Mouse (Mus musculus) limb, embryonic 11.5 days (tissue): Measurements from ENCODE around the gene Tnf. TPM values are rescaled to one million over a fixed set of nuclear protein-coding genes. Genes with fewer than 3 reads are reported as not detected.

Experiments used
- ATAC-seq: fragments of 200-750 bp; cut with Nextera tagmentation; 2 replicates; pipeline ENCODE4 v1.8.0; 2017; ENCODE audit warnings: low read depth; ENCODE audit not compliant: insufficient number of reproducible peaks, low FRiP score, low TSS enrichment
- DNase-seq: peaks from one replicate; pipeline ENCODE4 v3.0.0-alpha.2; 2015; ENCODE audit warnings: low spot score
- H3K27ac ChIP-seq: fragments of 300-500 bp; sonication (generic); replicated peaks from 2 replicates; pipeline ENCODE4 v1.5.1; 2014; ENCODE audit warnings: low read depth, mild to moderate bottlenecking, low read length
- H3K27me3 ChIP-seq: fragments of 300-500 bp; sonication (generic); 2 replicates; pipeline ENCODE4 v1.6.1; 2014; ENCODE audit warnings: mild to moderate bottlenecking, low read length, mixed read lengths; ENCODE audit not compliant: control insufficient read depth, insufficient read depth
- H3K36me3 ChIP-seq: fragments of 300-500 bp; sonication (generic); 2 replicates; pipeline ENCODE4 v1.6.1; 2014; ENCODE audit warnings: mild to moderate bottlenecking, low read length, moderate library complexity, mixed read lengths; ENCODE audit not compliant: control insufficient read depth, insufficient read depth
- H3K4me1 ChIP-seq: fragments of 300-500 bp; sonication (generic); 2 replicates; pipeline ENCODE4 v1.6.1; 2014; ENCODE audit warnings: low read length, mixed read lengths; ENCODE audit not compliant: control insufficient read depth, insufficient read depth
- H3K4me2 ChIP-seq: fragments of 300-500 bp; sonication (generic); 2 replicates; pipeline ENCODE4 v1.6.1; 2014; ENCODE audit warnings: low read depth, mild to moderate bottlenecking, moderate library complexity; ENCODE audit not compliant: severe bottlenecking
- H3K4me3 ChIP-seq: fragments of 300-500 bp; sonication (generic); 2 replicates; pipeline ENCODE4 v1.5.1; 2014; ENCODE audit warnings: low read depth, low read length
- H3K9ac ChIP-seq: fragments of 300-500 bp; sonication (generic); 2 replicates; pipeline ENCODE4 v1.6.1; 2014; ENCODE audit warnings: mild to moderate bottlenecking, low read length
- H3K9me3 ChIP-seq: fragments of 300-500 bp; sonication (generic); 2 replicates; pipeline ENCODE4 v1.6.1; 2016; ENCODE audit warnings: low read length; ENCODE audit not compliant: control insufficient read depth
- WGBS: fragments of 180-500 bp; shearing (Covaris S2); extraction: QIAGEN DNeasy Blood & Tissue Kit; methylation state at CpG from one replicate; pipeline ENCODE4 v1.1.7; 2014; 5-methylcytosine and 5-hydroxymethylcytosine counted together
- polyA plus RNA-seq: library from polyadenylated mRNA; unstranded; fragments of >200 nt; fragmentation: Nextera tagmentation; extraction: Ambion mirVana; gene quantifications from 2 replicates; pipeline ENCODE4 v1.2.1, GENCODE M21; 2014

Gene Tnf
- polyA plus RNA-seq, 1 experiment from 2014 or later: not detected

GRCm38 (mm10) chr17:35210593-35210992 is 8.8 kb upstream of the Tnf start:
- Histone ChIP-seq H3K36me3 (no peaks in the 10 kb centered on the region), H3K9ac (no peak overlapping the region), H3K4me1 (no peaks in the 10 kb centered on the region), H3K9me3 (no peaks in the 10 kb centered on the region), H3K27ac (no peak overlapping the region), H3K27me3 (no peaks in the 10 kb centered on the region), H3K4me3 (no peak overlapping the region), H3K4me2 (no peak overlapping the region)
- no peak for ATAC-seq
- no peak for DNase-seq
- WGBS: 71% methylated on average over 3 of the region's 3 CpGs

DNA sequence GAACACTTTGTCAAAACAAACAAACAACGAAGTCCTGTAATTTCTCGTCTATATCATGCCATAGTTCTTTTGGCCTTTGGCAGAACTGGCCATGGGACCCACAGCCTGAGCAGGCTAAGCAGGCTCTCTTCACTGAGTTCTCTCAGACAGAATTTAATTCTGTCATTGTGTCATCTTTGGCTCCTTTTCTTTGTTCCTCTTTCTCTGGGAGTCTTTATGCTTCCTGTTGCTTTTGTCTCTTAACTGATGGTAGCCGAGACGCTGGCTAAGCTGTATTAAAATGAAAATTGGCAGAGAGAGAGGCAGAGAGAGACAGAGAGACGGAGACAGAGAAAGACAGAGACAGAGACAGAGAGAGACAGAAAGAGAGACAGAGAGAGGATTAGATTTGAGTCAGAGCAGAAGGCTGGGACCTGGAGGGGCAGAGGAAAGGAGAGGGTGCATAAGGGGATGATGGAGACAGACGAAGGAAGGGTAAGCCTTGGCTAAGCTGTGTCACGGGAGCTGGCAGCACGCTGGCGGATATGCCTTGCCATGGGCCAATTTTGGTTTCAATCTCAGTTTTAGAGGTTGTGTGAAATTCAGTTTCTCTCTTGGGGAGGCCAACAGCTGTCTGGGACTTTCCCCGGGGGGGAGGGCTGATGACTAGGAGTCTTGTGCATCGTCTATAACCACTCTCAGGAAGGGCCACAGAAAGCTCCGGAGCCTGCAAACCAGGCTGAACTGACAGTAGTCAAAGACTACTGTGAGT is 8.2 kb upstream of the Tnf start:
- Histone ChIP-seq H3K4me3 (no peak overlapping the region), H3K4me1 (no peaks in the 10 kb centered on the region), H3K36me3 (no peaks in the 10 kb centered on the region), H3K4me2 (no peak overlapping the region), H3K9ac (no peak overlapping the region), H3K27me3 (peaks cover 4% of the 10 kb centered on the region; the same call in 1 of the 2 replicates), H3K9me3 (no peaks in the 10 kb centered on the region), H3K27ac (no peak overlapping the region)
- ATAC-seq (no peak), DNase-seq (no peak)
- WGBS: 82% methylated on average over 12 of the region's 12 CpGs

DNA sequence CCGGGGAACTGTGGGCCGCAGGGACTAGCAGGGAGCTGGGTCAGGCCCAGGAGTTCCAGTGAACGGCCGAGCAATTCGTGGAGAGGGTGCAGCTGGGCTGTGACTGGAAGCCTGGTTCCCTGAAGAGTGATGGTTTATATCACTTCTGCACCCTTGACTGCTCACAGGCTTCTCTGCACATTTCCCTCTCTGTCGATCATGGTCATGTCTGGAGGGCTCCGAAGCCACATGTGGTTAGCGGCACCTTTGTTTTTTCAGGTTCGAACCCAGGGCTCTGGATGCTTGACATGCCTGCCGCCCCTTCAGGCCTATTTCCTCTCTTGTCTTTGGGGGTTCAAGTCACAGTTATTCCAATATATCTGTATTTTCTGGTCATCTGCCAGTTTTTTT is 3.6 kb upstream of the Tnf start:
- H3K4me3 ChIP-seq: no peak overlapping the region
- H3K27me3 ChIP-seq: peaks cover 16% of the 10 kb centered on the region; the same call in 1 of the 2 replicates
- no peak overlapping the region for H3K27ac ChIP-seq
- no peaks in the 10 kb centered on the region for H3K36me3 ChIP-seq
- H3K4me1 ChIP-seq: no peaks in the 10 kb centered on the region
- 55% methylated on average over 10 of the region's 10 CpGs for WGBS
- H3K9me3 ChIP-seq: no peaks in the 10 kb centered on the region
- DNase-seq (no peak), ATAC-seq (no peak)
- no peak overlapping the region for H3K4me2 ChIP-seq
- H3K9ac ChIP-seq: no peak overlapping the region

DNA sequence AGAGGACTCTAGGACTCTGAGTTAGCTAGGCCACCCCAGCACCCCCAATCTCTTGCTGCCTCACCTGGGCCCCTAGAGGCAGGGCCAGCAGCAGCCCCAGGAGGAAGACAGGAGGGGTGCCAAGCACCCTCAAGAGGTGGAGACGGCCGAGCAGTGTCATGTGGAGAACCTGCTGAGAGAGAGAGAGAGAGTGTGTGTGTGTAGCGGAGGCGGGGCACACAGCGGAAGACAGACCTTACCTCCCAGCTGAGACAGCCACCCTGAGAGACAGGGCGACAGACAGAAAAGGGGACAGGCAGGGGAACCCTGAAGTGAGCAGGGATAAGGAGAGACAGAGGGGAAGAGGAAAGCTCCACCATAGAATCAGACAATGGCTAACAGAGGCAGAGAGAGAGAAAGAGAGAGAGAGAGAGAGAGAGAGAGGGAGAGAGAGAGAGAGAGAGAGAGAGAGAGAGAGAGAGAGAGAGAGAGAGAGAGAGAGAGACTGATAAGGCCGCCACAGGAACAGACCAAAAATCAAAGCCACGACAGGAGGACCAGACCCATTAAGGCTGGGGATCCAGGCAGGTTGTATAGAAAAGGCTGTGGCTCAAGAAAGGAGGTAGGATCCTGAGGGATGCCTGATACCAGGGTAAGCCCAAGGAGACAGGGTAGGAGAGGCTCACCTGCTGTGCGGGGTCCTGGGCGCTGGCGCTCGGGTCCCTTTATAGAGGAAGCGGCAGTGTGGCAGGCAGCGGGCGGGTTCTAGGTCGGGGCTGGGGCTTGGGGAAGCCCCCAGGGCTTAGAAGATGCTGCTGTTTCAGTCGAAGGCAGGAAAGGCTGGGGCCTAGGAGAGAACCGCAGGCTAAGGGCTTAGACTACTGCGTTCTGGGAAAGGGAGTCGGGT is 2.9 kb upstream of the Tnf start, which contains the start of gene Lta:
TSS of gene Lta (minus strand) at position 858 of the 886 bp plus-strand sequence.
- Histone ChIP-seq H3K36me3 (no peaks in the 10 kb centered on the region), H3K4me2 (no peak within 1 kb of the TSS), H3K9me3 (no peaks in the 10 kb centered on the region), H3K27ac (no peak within 1 kb of the TSS), H3K27me3 (peaks cover 18% of the 10 kb centered on the region; the same call in 1 of the 2 replicates), H3K4me1 (no peaks in the 10 kb centered on the region), H3K4me3 (no peak within 1 kb of the TSS), H3K9ac (no peak within 1 kb of the TSS)
- ATAC-seq (no peak), DNase-seq (no peak)
- WGBS: 29% methylated on average over 20 of the region's 20 CpGs

DNA sequence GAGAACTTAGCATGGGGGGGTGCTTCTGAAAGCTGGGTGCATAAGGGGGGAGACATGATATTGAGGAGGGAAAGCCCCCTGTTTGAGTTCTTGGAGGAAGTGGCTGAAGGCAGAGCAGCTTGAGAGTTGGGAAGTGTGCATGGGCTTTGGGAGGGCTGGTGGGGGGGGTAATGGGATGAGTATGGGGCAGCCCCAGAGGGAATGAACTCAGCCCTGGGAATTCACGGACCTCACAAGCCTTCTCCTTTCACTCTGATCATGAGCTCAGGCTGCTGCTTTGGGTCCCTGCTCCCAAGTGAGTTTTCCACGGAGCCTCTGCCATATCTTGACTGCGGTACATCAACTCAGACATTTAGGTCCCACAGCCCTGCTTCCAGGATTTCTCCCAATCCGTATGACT is 635 bp upstream of the Tnf start:
- WGBS: 78% methylated on average over 4 of the region's 4 CpGs
- ATAC-seq (no peak), DNase-seq (no peak)
- no peaks in the 10 kb centered on the region for H3K9me3 ChIP-seq
- peaks cover 2% of the 10 kb centered on the region; the same call in 1 of the 2 replicates for H3K4me1 ChIP-seq
- H3K4me3 ChIP-seq: no peak overlapping the region
- no peaks in the 10 kb centered on the region for H3K36me3 ChIP-seq
- no peak overlapping the region for H3K9ac ChIP-seq
- no peak overlapping the region for H3K27ac ChIP-seq
- H3K4me2 ChIP-seq: no peak overlapping the region
- peaks cover 18% of the 10 kb centered on the region; the same call in 1 of the 2 replicates for H3K27me3 ChIP-seq

GRCm38 (mm10) chr17:35201128-35201527 is 679 bp downstream of the Tnf start:
- Histone ChIP-seq H3K4me3 (no peak overlapping the region), H3K27ac (no peak overlapping the region), H3K36me3 (no peaks in the 10 kb centered on the region), H3K9me3 (no peaks in the 10 kb centered on the region), H3K4me2 (no peak overlapping the region), H3K4me1 (peaks cover 2% of the 10 kb centered on the region; the same call in 1 of the 2 replicates), H3K27me3 (peaks cover 27% of the 10 kb centered on the region), H3K9ac (no peak overlapping the region)
- DNase-seq: no peak
- ATAC-seq: no peak
- WGBS: 74% methylated on average over 11 of the region's 11 CpGs

- ATAC-seq: no peak
- WGBS: 89% methylated on average over 11 of the region's 11 CpGs
Observed at GRCm38 (mm10) chr17:35200398-35200797, 1.4 kb downstream of the Tnf start.

GRCm38 (mm10) chr17:35198946-35199345 is 2.9 kb downstream of the Tnf start:
- Histone ChIP-seq H3K4me2 (no peak overlapping the region), H3K36me3 (no peaks in the 10 kb centered on the region), H3K9ac (no peak overlapping the region), H3K4me3 (no peak overlapping the region), H3K27me3 (peaks cover 44% of the 10 kb centered on the region), H3K4me1 (peaks cover 6% of the 10 kb centered on the region; the same call in 1 of the 2 replicates), H3K9me3 (no peaks in the 10 kb centered on the region), H3K27ac (no peak overlapping the region)
- no peak for DNase-seq
- WGBS: 23% methylated on average over 8 of the region's 8 CpGs
- ATAC-seq: no peak

More at GRCm38 (mm10) chr17:35200398-35200797, 1.4 kb downstream of the Tnf start:
- DNase-seq: no peak
- no peaks in the 10 kb centered on the region for H3K36me3 ChIP-seq
- H3K27ac ChIP-seq: no peak overlapping the region
- peaks cover 5% of the 10 kb centered on the region; the same call in 1 of the 2 replicates for H3K4me1 ChIP-seq
- peaks cover 35% of the 10 kb centered on the region for H3K27me3 ChIP-seq
- no peaks in the 10 kb centered on the region for H3K9me3 ChIP-seq
- no peak overlapping the region for H3K4me2 ChIP-seq
- H3K4me3 ChIP-seq: no peak overlapping the region
- H3K9ac ChIP-seq: no peak overlapping the region
